Mouse (Mus musculus) lung, postnatal 14 days (tissue): ENCODE data around the gene Fsip2.

Experiments used
- DNase-seq: peaks from one replicate; pipeline ENCODE4 v3.0.0; 2021

The Fsip2 gene

DNA sequence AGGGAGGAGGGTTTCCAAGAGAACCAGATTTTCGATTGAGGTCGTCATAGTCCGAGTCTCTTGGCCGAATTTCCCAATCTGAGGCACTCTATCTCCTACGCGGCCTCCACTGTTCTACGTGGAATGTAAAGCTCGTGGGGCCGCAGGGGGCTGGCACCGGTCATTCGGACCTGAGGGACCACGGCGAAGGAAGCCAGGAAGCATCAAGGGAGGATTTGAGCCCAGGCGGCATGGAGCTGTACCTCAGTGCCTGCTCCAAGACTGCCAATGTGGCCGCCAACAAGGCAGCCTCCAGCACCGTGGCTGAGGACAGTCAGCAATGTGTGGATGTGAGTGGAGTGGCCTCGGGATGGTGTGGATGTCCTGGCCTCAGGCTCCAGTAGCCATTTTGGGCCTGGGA is at the start of gene Fsip2:
Gene Fsip2, plus strand, starts transcription at position 163 of the 400 bp plus-strand sequence.
- DNase-seq, result no peak

DNA sequence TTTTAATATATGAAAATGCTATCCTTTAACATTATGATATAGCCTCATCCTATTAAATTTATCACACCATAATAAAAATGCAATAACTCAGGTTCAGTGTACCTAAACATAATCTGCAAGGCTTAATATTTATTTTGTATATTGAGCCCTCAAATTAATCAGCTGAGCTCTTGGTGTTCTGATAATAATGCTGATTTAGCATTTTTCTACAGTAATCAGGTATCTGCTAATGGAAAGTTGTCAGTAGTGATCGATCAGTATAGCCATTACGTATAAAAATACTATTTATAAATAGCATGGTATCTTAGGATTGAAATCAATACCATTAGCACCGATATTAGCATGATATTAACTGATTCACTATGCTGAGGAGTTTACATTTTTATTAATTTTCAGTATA is 20.0 kb downstream of the Fsip2 start:
- no peak for DNase-seq

DNA sequence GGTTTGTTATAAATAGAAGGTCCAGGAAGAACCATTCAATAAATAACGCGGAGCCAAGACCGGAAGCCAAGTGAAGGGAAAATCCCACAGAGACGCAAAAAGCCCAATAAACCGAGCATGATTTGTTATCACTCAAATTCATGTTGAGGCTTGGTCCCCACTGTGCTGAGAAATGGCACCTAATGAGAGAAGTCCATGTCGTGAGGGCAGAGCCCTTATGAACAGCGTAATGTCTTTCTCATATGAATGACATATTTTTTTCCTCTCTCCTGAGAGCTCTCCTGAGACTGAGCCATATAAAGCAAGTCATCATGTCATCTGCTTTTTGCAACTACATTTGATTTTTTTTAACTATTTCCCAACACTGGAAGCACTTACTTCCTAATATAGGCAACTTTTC is 82.4 kb downstream of the Fsip2 start:
- DNase-seq, result no peak

DNA sequence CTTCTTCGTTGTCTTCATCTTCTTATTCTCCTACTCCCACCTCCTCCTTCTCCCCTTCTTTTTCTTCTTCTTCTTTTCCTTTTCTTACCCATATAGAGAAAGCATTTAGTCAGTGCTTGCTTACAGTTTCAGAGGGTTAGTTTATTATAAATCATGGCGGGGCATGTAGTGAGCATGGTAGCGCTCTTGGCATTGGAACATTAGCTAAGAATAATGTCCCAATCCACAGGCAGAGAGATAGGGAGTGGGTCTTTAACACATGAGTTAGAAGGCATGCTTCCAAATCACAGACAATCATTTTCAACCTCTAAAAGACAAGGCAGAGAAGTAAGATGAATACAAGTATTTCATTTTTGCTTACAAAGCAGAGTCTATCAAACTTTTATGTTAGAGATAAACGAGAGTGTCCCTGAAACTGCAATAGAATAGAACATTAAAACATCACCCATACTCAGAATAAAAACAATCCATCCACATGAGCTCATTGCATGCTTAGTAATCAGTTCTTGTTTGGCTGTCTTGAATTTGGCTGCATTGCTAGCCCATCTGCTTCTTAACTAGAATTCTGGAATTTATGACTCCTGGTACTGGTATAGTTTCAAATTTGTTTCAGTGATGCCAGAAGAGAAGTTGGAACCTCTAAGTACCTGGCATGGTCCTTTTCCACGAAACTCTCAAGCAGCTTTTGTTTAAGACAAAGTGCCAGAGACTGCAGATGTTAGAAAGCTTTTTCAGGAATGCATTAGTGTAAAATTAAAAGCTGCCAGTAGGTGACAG is 109.7 kb downstream of the Fsip2 start:
- no peak for DNase-seq
